Mouse (Mus musculus) erythroblast, embryonic 14.5 days (primary cell): Measurements from ENCODE around the gene Xaf1. TPM values are rescaled to one million over a fixed set of nuclear protein-coding genes. Genes with fewer than 3 reads are reported as not detected.

Experiments
- H3K27me3 ChIP-seq: 2 replicates; pipeline ENCODE4 v1.6.1; 2012; ENCODE audit warnings: inconsistent platforms; ENCODE audit not compliant: control insufficient read depth
- H3K36me3 ChIP-seq: 2 replicates; pipeline ENCODE4 v1.6.1; 2012; ENCODE audit warnings: mild to moderate bottlenecking, inconsistent platforms; ENCODE audit not compliant: control insufficient read depth
- H3K4me1 ChIP-seq: 2 replicates; pipeline ENCODE4 v1.6.1; 2012; ENCODE audit warnings: inconsistent platforms; ENCODE audit not compliant: control insufficient read depth
- H3K4me3 ChIP-seq: replicated peaks from 2 replicates; pipeline ENCODE3; 2012; ENCODE audit warnings: moderate library complexity, mild to moderate bottlenecking, inconsistent platforms
- H3K9me3 ChIP-seq: 2 replicates; pipeline ENCODE4 v1.6.1; 2012; ENCODE audit warnings: low read length, inconsistent platforms, mixed read lengths; ENCODE audit not compliant: control insufficient read depth
- GATA1 ChIP-seq: IDR thresholded peaks from 2 replicates; pipeline ENCODE4 v1.6.1; 2012; ENCODE audit warnings: low read length, inconsistent platforms, mixed read lengths
- TAL1 ChIP-seq: IDR thresholded peaks from 3 replicates; pipeline ENCODE4 v1.6.1; 2012; ENCODE audit warnings: low read length, inconsistent platforms, mixed read lengths
- polyA plus RNA-seq: library from polyadenylated mRNA; stranded (reverse); fragments of >175 nt; gene quantifications from 2 replicates; pipeline ENCODE4 v1.2.3, GENCODE M21; 2012

The Xaf1 gene
- polyA plus RNA-seq, 1 experiment, result not detected

DNA sequence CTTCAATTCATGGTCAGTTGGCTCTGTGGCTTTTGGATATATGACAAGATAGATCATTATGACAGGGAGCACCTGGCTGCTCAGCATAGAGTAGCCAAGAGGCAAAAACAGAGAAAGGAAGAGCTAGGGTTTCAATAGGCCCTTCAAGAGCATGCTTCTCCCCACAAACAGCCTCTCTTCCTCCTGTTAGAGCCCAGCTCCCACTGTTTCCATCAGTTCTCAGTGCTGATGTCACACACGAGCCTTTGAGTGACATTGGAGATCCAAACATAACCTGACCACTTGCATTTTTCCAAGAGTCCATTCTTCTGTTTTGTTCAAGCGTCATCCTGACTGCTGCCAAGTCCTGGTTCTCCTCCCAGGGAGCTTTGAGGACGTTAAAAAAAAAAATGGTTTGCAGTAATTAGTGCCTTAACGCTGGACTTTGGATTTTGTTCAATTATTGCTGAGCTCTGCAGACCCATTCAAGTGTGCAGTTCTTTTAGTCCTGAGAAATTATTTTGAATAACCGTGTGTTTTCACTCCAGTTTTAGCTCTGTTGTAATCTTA is 19.5 kb upstream of the Xaf1 start:
- H3K9me3 ChIP-seq, result no peaks in the 10 kb centered on the region
- no peaks in the 10 kb centered on the region for H3K27me3 ChIP-seq
- no peak overlapping the region for H3K4me3 ChIP-seq
- no peaks in the 10 kb centered on the region for H3K4me1 ChIP-seq
- H3K36me3 ChIP-seq, result no peaks in the 10 kb centered on the region
- no peak for TF ChIP-seq TAL1
- TF ChIP-seq GATA1, result no peak

DNA sequence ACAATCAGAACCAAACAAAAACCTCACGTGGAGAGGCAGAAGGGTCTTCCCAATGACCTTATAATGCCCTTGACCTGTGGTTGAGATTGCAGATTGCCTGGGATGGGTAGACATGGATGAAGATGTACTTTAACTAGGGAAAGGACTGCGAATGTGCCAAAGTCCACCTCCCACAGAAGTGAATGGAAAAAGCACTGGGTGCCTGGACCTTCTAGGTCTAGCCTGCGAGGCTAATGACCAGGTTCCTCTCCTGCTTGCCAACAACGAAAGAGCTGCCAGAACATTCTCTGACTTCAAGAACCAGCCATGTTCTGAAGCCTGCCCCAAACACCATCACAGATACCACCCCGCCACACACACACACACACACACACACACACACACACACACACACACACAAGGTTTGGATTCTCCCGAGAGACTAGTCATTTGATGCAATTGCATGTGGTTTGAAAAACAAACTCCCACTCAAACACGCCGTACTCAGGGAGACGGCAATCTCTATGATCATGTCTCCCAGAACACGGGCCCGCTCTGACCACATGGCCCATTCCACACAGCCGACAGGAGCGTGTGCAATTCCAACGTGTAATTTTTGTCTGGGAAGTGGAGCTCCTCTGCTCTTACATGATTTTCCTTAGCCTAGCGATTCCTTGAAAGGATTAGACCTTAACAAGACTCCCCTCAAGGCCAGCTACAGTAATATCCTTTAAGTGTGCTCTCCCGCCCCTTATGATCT is 17.8 kb upstream of the Xaf1 start:
- TF ChIP-seq TAL1 (no peak), GATA1 (no peak)
- Histone ChIP-seq H3K4me3 (no peak overlapping the region), H3K4me1 (no peaks in the 10 kb centered on the region), H3K36me3 (no peaks in the 10 kb centered on the region), H3K27me3 (no peaks in the 10 kb centered on the region), H3K9me3 (no peaks in the 10 kb centered on the region)

DNA sequence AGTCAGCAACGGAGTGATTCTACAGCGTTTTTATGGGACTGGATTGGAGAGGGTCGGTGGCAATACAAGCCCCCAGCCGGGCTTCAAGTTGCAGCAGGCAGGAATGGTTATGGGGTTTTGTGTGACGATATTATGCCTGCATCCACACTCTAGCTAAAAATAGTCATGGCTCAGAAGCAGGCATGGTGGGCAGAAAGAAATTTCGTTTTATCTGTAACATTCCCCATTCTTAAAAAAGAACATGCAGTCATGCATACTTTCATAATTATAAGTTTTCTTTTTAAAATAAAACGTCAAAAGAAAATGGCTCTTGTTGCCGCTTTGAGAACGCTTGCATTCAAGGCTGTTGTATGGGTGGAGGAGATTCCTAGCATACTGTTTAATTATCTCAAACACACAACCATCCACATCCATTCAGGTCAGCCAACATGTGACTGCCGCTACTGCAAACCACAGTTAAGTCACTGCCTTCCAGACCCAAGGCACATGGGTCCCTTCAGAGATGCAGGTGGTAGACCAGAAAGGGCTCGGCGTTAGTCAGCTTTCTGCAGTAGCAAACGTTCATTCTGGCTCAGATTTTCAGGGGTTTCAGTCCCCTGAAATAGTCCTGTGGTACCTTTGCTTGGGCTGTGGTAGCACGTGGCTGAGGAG is 16.8 kb upstream of the Xaf1 start:
- Histone ChIP-seq H3K27me3 (no peaks in the 10 kb centered on the region), H3K9me3 (no peaks in the 10 kb centered on the region), H3K4me1 (no peaks in the 10 kb centered on the region), H3K36me3 (no peaks in the 10 kb centered on the region), H3K4me3 (no peak overlapping the region)
- TF ChIP-seq TAL1 (no peak), GATA1 (no peak)

DNA sequence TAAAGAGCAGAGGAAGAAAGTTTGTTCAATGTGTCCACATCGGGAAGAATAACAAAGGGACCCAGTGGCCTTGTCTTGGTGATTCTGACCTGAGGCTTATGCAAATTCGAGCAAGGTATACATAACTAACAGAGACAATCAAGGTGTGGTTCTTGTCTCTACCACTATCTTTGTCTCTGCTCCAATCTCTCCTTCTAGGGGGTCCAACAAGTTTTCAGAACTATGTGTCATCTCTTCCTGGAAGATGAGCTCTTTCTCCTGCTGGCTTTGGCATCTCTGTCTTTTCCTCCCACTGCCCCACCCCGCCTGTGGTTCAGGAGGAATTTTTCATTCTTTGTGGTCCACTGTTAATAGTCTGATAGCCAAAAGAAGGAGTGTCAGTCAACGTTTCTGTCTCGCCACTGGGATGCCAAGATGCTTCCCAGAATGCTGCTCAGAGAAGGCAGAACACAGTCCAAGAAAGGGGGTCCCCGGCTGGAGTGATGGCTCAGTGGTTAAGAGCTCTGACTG is 15.4 kb upstream of the Xaf1 start:
- Histone ChIP-seq H3K27me3 (no peaks in the 10 kb centered on the region), H3K36me3 (no peaks in the 10 kb centered on the region), H3K9me3 (no peaks in the 10 kb centered on the region), H3K4me1 (no peaks in the 10 kb centered on the region), H3K4me3 (no peak overlapping the region)
- TF ChIP-seq GATA1 (no peak), TAL1 (no peak)

DNA sequence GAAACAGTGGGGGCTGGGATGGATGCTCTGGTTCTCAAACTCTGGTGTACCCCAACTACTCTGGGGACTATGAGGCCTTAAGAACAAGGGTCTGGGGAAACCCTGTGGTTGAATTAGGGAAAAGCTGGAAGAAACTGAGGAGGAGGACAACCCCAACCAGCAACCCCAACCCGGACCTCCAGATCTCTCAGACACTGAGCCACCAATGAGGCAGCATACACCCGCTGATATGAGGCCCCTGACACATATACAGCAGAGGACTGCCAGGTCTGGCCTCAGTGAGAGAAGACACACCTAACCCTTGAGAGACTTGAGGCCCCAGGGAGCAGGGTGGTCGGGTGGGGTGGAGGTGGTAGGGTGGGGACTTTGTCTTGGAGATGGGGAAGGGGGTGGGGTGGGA is 14.8 kb upstream of the Xaf1 start:
- H3K36me3 ChIP-seq, result no peaks in the 10 kb centered on the region
- TF ChIP-seq TAL1 (no peak), GATA1 (no peak)
- H3K27me3 ChIP-seq, result no peaks in the 10 kb centered on the region
- no peak overlapping the region for H3K4me3 ChIP-seq
- H3K9me3 ChIP-seq, result no peaks in the 10 kb centered on the region
- H3K4me1 ChIP-seq, result no peaks in the 10 kb centered on the region

DNA sequence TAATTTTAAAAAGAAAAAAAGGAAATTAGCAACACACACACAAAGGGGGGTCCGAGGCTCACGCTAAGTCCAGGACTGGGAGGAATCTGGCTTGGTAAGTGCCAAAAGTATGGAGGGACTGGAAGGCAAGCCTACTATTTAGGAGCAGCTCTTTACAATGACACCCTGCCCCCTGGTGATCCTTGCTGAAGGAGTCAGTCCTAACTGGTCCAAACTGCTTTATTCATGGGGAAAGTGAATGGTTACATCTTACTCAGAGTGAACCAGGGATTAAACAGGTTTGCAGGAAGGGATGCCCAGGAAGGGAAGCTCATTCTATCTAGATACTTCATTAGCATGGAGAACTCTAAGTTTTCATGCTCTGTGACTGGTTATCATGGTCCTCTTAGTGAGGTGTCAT is 14.3 kb upstream of the Xaf1 start:
- TF ChIP-seq GATA1 (no peak), TAL1 (no peak)
- H3K36me3 ChIP-seq, result no peaks in the 10 kb centered on the region
- H3K9me3 ChIP-seq, result no peaks in the 10 kb centered on the region
- H3K27me3 ChIP-seq, result no peaks in the 10 kb centered on the region
- no peaks in the 10 kb centered on the region for H3K4me1 ChIP-seq
- no peak overlapping the region for H3K4me3 ChIP-seq

DNA sequence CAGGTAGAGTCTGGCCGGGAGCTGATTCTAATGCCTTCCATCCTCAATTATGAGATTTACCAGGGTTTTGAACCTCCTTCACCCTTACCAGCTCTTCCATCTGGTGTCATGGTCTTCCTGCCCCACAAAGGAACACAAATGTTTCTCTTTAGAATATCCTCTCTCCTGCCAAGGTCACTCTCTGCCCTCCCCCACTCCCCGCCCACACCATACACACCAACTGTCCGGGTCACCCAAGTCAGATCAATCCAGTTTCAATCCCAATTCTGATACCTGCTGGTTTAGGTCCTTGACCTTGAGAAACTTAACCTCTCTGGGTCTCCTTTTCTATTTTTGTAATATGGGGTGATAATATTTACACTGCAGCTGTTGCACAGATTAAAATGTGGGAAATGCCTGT is 13.9 kb upstream of the Xaf1 start:
- Histone ChIP-seq H3K4me1 (no peaks in the 10 kb centered on the region), H3K9me3 (no peaks in the 10 kb centered on the region), H3K36me3 (no peaks in the 10 kb centered on the region), H3K4me3 (no peak overlapping the region), H3K27me3 (no peaks in the 10 kb centered on the region)
- no peak for TF ChIP-seq TAL1

DNA sequence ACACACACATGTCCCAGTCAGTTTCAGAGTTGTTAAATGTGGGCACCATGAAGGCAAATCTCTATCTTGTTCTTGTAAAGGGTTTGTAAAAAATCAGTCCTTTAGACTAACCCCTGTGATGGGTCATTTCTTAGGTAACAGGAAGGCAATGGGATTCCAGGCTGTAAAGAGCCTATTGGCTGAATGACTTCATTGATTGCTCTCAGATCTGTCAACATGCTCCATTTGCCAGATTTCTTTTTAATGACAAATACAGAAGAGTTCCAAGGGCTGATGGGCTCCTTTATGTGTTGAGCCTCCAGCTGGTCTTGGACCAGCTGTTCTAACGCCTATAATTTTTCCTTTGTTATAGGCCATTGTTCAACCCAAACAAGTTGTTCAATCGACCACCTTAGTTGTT is 8.3 kb upstream of the Xaf1 start:
- H3K36me3 ChIP-seq, result no peaks in the 10 kb centered on the region
- H3K9me3 ChIP-seq, result no peaks in the 10 kb centered on the region

DNA sequence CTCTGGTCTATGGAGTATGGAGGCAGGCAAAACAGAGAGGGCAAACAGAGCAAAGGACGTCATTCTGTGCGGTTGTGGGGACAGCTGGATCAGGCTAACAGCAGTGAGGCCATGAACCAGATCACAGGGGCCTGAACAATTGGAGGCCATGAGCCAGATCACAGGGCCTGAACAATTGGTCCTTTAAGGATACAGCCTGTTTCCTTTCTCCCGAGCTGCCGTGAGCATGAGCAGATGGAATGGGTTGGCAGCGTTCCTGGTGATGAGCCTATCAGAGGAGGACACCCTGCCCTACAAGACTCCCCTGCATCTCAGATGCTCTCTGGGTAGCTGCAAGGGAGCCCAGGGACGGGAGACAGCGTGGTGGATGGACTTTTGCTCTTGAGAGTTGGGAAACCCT is 801 bp downstream of the Xaf1 start:
- H3K36me3 ChIP-seq, result no peaks in the 10 kb centered on the region
- H3K4me3 ChIP-seq, result no peak overlapping the region
- no peaks in the 10 kb centered on the region; the same call in none of the 2 replicates for H3K4me1 ChIP-seq
- TF ChIP-seq TAL1 (no peak), GATA1 (no peak)
- H3K27me3 ChIP-seq, result no peaks in the 10 kb centered on the region
- H3K9me3 ChIP-seq, result no peaks in the 10 kb centered on the region

More for the DNA sequence above, 8.3 kb upstream of the Xaf1 start:
- Histone ChIP-seq H3K4me3 (no peak overlapping the region), H3K4me1 (no peaks in the 10 kb centered on the region), H3K27me3 (no peaks in the 10 kb centered on the region)
- no peak for TF ChIP-seq TAL1
- no peak for TF ChIP-seq GATA1
